Mouse (Mus musculus) spleen, adult 2 months (tissue): ENCODE results near the gene Coro1c. TPM values are rescaled to one million over a fixed set of nuclear protein-coding genes. Genes with fewer than 3 reads are reported as not detected.

ENCODE experiments used
- DNase-seq, 2 experiments: peaks; one replicate each; pipeline versions ENCODE4 v3.0.0 to v3.0.0-alpha.2; 2012 to 2021; ENCODE audit warnings: low spot score in 2 of 2, low read depth in 1 of 2
- H3K27ac ChIP-seq: fragments of 200-500 bp; 2 replicates; pipeline ENCODE4 v1.5.1; 2012; ENCODE audit warnings: low read length, inconsistent platforms; ENCODE audit not compliant: insufficient read depth
- H3K27me3 ChIP-seq: fragments of 200-500 bp; 2 replicates; pipeline ENCODE4 v1.6.1; 2012; ENCODE audit warnings: mild to moderate bottlenecking, moderate library complexity, low read length, inconsistent platforms; ENCODE audit not compliant: control insufficient read depth, insufficient read depth
- H3K36me3 ChIP-seq: fragments of 200-500 bp; 2 replicates; pipeline ENCODE4 v1.6.1; 2012; ENCODE audit warnings: mild to moderate bottlenecking, low read length, inconsistent platforms; ENCODE audit not compliant: control insufficient read depth, insufficient read depth
- H3K4me1 ChIP-seq: fragments of 200-500 bp; 2 replicates; pipeline ENCODE4 v1.6.1; 2011; ENCODE audit warnings: inconsistent platforms; ENCODE audit not compliant: control insufficient read depth, insufficient read depth, insufficient read length
- H3K4me3 ChIP-seq: fragments of 200-500 bp; 2 replicates; pipeline ENCODE4 v1.5.1; 2011; ENCODE audit warnings: mild to moderate bottlenecking, inconsistent platforms; ENCODE audit not compliant: insufficient read depth, insufficient read length; ENCODE audit errors: extremely low read depth
- CTCF ChIP-seq: fragments of 200-500 bp; IDR thresholded peaks from 2 replicates; pipeline ENCODE4 v1.5.1; 2011; ENCODE audit warnings: mild to moderate bottlenecking, inconsistent platforms; ENCODE audit not compliant: insufficient read depth, insufficient read length, insufficient replicate concordance; ENCODE audit errors: extremely low read depth
- POLR2A ChIP-seq: fragments of 200-500 bp; IDR thresholded peaks from 2 replicates; pipeline ENCODE4 v1.6.1; 2011; ENCODE audit warnings: low read depth, low read length, inconsistent platforms
- WGBS: fragments of 180-500 bp; shearing (Covaris S2); methylation state at CpG from one replicate; pipeline ENCODE4 v1.1.7; 2018; 5-methylcytosine and 5-hydroxymethylcytosine counted together
- polyA plus RNA-seq: library from polyadenylated mRNA; depleted of rRNA; stranded (reverse); fragments of >200 nt; gene quantifications from 2 replicates; pipeline ENCODE4 v1.2.3, GENCODE M21; 2012

Gene Coro1c
- polyA plus RNA-seq, 1 experiment = 38.3 TPM

DNA sequence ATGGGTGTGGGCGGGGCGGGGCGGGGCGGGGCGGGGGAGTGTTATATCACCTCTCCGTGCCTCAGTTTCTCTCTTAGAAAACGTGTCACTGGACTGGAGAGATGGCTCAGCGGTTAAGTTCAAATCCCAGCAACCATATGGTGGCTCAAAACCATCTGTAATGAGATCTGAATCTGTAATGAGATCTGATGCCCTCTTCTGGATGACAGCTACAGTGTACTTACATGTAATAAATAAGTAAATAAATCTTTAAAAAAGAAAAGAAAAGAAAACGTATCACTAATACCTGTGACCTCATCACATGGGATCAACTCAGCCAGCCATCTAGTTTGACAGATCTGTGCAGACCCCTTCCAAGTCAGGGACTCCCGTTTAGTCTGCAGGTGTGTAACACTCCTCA is 21.0 kb upstream of the Coro1c start:
- TF ChIP-seq POLR2A (no peak), CTCF (no peak)
- Histone ChIP-seq H3K36me3 (no peaks in the 10 kb centered on the region), H3K4me3 (no peak overlapping the region), H3K4me1 (peaks cover 5% of the 10 kb centered on the region; the same call in 1 of the 2 replicates), H3K27ac (no peak overlapping the region; the same call in 1 of the 2 replicates), H3K27me3 (no peaks in the 10 kb centered on the region)
- 79% methylated on average over 10 of the region's 10 CpGs for WGBS
- no peak for DNase-seq

DNA sequence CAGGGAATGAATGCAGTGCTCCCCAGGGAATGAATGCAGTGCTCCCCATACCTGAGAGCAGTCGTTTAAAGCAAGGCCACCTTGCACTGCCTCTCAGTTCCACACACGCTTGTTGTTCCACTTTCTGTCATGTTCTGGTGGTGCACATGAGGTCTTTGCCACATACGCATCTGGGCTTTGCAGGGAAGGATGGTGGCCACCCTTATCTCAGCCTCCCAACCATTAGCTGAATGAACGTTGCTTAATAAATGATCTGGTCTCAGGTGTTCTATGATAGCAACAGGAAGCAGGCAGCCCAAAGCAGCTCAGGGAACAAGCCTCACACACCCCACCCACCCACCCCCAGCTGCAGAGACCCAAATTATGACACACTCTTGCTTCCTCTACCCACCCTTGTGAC is 16.1 kb upstream of the Coro1c start:
- 48% methylated on average over 4 of the region's 4 CpGs for WGBS
- no peak for DNase-seq

DNA sequence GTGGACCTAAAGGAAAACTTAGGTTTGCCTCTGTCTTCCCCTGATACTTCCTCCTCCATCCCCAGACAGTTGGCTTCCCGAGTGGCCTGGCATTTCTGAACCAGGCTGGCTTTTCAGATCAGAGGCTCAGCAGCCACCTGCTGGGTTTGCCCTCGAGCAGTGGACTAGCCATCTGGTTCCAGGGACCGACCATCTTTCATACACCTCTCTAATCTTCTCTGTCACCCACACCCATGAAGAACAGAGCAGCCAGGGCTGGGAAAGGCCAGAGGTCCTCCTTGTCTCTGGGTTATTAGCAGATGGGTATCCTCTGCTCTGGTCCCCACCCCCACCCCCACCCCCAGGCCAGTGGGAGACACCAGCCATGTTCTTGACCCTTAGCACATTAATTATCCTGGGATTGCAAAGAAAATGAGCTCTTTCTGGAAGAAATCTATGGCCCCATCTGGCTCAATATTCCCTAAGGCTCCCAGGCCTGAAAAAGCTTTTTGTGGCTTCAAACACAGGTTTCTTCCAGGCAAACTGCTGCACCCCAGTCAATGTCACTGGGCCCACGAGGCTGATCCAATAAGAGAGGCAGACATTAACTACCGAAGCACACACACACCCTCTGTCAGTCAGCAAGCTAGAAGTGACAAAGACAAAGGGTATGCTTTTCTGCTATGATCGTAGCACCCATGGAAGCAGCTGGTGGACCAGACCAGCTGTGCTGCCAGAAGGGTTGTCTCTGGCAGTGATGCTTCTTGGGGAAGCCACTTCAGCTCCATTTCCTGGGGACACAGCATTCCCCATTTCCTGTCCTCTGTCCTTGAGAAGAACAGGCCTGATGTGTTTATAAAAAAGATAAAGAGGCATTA is 13.0 kb upstream of the Coro1c start:
- H3K4me3 ChIP-seq = no peak overlapping the region
- H3K27ac ChIP-seq = no peak overlapping the region
- TF ChIP-seq POLR2A (no peak), CTCF (no peak)
- WGBS = 64% methylated on average over 6 of the region's 6 CpGs
- H3K4me1 ChIP-seq = no peaks in the 10 kb centered on the region; the same call in 1 of the 2 replicates
- H3K27me3 ChIP-seq = no peaks in the 10 kb centered on the region
- no peak for DNase-seq
- no peaks in the 10 kb centered on the region for H3K36me3 ChIP-seq

More for the DNA sequence above, 16.1 kb upstream of the Coro1c start:
- Histone ChIP-seq H3K36me3 (no peaks in the 10 kb centered on the region), H3K4me3 (no peak overlapping the region), H3K4me1 (no peaks in the 10 kb centered on the region), H3K27ac (no peak overlapping the region), H3K27me3 (no peaks in the 10 kb centered on the region)
- TF ChIP-seq CTCF = no peak

DNA sequence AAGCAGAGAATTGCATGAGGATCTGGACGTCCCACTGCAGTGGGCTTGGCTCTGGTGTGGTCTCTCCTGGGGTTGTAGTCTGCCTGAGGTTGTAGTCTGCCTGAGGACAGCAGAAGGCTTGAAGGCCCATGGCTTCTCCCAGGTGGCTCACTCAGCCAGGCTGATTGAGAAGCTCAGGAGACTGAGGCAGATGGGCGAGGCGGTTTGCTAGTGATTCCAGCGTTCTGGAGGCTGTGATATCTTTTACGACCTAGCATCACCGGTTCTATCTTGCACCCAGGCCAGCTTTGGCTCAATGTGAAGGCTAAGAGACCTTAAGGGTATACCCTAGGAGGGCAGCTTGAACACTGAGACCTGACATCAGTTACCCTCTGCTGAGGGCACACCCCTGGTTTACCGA is 10.5 kb upstream of the Coro1c start:
- no peak for DNase-seq
- no peaks in the 10 kb centered on the region for H3K27me3 ChIP-seq
- H3K4me1 ChIP-seq = no peaks in the 10 kb centered on the region; the same call in 1 of the 2 replicates
- no peak for TF ChIP-seq CTCF
- TF ChIP-seq POLR2A = no peak
- H3K27ac ChIP-seq = no peak overlapping the region
- no peaks in the 10 kb centered on the region for H3K36me3 ChIP-seq
- H3K4me3 ChIP-seq = no peak overlapping the region
- WGBS = 64% methylated on average over 7 of the region's 7 CpGs

DNA sequence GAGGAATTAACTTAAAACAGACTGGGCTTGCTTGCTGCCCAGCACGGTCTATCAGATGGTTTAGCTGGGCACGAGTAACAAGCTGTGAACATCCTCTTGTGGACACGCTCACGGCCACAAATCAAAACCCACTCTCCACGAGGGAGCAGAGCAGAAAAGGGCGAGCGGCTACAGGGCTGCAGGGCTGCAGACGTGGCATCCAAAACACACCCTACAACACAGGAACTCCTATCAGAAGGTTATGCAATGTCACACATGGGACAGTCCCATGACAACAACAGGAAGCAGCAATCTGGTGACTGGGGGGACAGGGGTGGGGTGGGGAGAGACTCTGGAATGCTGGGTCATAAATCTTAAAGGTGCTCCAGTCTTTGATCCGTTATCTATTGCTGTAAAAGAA is 10.1 kb upstream of the Coro1c start:
- no peak overlapping the region for H3K4me3 ChIP-seq
- no peak overlapping the region; the same call in 1 of the 2 replicates for H3K27ac ChIP-seq
- H3K36me3 ChIP-seq = no peaks in the 10 kb centered on the region
- H3K27me3 ChIP-seq = no peaks in the 10 kb centered on the region
- no peak for DNase-seq
- no peaks in the 10 kb centered on the region; the same call in 1 of the 2 replicates for H3K4me1 ChIP-seq
- 10% methylated on average over 9 of the region's 9 CpGs for WGBS
- no peak for TF ChIP-seq CTCF
- no peak for TF ChIP-seq POLR2A

DNA sequence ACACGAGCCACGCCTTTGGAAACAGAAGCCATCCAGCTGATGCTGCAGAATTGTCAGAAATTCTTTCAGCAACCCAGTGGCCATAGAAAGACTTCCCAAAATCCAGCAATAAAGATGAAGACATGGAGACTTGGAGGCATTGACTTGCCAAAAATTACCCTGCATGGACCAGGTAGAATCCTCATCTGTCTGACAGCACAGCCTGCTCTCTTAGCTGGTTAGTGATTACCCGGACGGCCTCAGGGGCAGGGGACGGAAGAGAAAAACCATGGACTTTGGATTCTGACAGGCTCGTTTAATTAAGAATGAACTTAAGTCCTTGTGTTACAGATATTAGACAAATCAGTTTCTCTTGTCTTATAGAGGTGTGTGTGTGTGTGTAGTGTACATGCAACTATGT is 2.1 kb upstream of the Coro1c start:
- TF ChIP-seq POLR2A (no peak), CTCF (no peak)
- DNase-seq = no peak
- Histone ChIP-seq H3K4me1 (peaks cover 2% of the 10 kb centered on the region; the same call in 1 of the 2 replicates), H3K4me3 (no peak overlapping the region), H3K27ac (no peak overlapping the region), H3K27me3 (no peaks in the 10 kb centered on the region), H3K36me3 (no peaks in the 10 kb centered on the region)
- 91% methylated on average over 6 of the region's 6 CpGs for WGBS
